Mouse (Mus musculus) large intestine, adult 2 months (tissue): ENCODE measurements at regions not wholly inside any gene's neighbourhood (a gene's known extent, or its start where the extent isn't known, plus 50 kb on each side); places are given as distances from the start of the nearest gene placed in this dataset.

Experiments
- DNase-seq: peaks from one replicate; pipeline ENCODE4 v3.0.0-alpha.2; 2012; ENCODE audit warnings: low read depth, low spot score
- WGBS: fragments of 180-500 bp; shearing (Covaris S2); methylation state at CpG from one replicate; pipeline ENCODE4 v1.1.7; 2018; 5-methylcytosine and 5-hydroxymethylcytosine counted together

DNA sequence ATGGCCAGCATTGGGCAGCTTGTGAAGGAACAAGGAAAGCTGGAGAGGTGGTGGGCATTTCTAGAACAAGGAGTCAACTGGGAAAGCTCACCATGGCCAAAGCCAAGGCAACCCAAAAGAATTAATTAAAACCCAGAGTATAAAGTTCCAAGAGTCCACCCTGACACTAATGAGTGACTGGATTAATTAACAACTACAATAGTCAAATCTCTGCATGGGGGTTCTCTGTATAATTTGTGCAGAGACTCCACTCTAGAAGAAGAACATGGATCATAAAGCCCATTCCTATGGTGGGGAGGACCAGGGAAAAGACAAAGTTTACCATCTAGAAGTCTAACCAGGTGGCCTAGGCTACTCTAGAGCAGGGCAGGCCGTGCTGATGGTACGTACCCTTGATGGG is 129.3 kb upstream of the Klf3 start:
- WGBS: 93% methylated on average over 2 of the region's 2 CpGs
- no peak for DNase-seq

DNA sequence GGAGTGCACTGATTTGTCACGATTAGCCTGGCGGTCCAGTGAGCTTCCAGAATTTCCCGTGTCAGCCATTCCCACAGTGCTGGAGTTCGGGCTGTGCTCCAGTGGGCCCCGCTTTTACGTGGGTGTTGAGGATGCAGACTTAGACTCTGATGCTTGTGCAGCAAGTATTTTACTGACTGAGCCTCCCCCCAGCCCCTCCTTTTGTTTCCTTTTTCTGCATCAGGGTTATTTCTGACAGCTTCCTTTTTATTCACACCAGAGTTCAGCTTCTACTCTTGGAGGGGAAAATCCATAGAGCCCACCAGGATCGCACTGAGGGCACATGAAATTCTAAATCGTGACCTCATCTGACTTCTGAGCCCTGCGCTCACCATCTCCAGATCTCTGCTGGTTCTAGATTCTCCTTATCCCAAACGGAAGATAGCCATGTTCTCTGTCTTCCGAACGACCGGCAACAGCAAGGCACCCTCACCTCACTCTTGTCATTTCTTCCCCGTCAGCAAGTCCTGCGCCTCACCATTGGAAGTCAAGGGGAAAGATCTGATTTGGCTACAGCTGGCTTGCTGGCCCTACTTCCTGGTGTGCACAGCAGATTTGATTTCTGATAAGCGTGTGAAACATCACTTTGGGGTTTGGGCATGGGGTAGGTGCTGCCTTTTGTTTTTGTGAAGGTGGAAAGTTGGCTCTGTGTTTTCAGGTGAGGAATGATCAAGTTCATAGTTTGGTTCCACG is 126.8 kb upstream of the Klf3 start:
- no peak for DNase-seq
- WGBS: 86% methylated on average over 17 of the region's 17 CpGs

DNA sequence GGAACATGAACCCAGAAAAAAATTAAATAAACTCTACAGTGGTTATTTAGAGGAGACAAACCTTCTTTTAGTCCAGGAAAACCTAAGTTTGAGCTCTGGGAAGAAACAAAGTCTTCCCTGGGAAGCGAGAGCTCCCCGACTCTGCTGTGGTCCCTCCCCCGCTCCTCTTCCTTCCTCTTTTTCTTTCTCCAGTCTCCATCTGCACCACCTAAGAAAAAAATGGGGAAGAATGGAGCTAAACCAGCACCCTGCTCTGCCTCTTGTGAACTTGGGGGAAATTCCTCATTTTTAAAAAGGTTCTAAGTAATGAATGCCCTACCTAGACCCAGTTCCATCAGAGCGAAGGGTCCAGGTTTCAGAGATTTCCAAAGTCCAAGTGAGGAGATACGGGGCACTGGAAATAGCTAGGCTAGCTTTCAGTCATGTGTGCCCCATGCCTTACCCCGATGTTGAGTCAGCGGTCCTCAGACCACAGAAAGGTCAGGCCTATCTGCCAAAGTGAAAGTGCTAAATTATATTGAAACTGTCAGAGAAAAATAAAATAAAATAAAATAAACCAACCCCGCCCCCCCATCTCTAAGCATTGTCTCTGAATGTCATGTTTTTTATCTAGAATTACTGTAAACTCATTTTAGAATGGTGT is 126.1 kb upstream of the Klf3 start:
- DNase-seq: no peak
- 86% methylated on average over 8 of the region's 8 CpGs for WGBS

DNA sequence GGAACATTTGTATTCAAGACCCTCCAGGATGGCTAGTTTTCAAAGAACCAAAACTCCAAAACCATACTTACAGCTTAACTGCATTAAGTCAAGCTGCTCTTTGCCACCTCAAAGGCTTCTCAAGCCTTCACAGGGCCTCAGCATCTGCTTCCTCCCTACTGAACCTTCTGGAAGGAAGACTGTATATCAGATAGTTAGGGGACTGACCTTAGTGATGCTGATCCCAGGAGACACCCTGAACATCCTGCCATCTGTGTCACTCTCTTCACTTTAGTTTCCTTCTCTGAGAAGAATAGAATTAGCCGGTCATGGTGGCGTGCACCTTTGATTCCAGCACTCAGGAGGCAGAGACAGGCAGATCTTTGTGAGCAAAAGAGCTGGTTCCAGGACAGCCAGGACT is 124.5 kb upstream of the Klf3 start:
- DNase-seq: no peak
- 91% methylated on average over 2 of the region's 2 CpGs for WGBS

DNA sequence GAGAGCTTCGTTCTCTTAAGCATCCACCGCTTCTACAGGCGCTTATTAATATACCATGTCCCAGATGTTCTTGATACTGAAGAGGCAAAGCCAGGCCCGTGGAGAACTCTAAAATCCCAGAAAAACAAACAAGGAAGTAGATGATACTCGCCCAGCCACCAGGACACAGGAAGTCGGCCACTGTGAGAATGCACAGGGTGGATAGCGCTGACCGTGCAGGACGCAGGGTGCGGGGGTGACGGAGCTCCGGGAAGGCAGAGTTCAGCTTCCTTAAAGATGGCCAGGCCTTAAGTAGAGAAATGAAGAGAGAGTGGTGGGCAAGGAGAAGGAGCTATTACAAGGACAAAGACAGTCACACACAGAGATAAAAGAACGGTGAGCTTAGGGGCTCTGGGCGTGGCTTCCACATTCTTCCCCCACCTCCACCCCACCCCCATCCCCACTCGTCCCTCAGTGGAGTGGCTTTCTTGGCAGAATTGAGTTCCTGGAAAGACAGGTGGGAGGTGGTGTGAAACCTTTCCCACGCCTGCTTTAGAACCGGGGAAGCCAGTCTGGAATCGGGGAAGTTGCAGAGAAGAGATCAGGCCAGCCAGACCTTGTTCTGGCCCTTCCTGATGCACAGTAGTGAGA is 123.1 kb upstream of the Klf3 start:
- 45% methylated on average over 18 of the region's 18 CpGs for WGBS
- no peak for DNase-seq

DNA sequence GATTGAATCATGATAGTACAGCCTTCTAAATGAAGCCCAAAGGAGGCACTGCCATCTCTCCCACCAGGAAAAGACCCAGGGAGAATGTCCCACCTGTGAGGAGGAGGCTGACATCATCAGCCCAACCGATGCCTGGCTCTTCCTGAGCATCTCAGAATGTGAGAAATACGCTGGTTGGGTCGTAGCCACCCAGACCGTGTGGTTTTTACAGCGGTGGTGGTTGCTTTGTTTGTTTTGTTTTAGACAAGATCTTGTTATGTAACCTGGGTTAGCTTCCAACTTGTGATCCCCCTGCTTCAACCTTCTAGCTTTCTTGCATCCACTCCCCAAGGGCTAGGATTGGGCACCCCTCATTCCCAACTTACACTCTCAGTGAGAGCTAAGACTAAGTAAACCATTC is 122.0 kb upstream of the Klf3 start:
- 78% methylated on average over 5 of the region's 5 CpGs for WGBS
- no peak for DNase-seq

DNA sequence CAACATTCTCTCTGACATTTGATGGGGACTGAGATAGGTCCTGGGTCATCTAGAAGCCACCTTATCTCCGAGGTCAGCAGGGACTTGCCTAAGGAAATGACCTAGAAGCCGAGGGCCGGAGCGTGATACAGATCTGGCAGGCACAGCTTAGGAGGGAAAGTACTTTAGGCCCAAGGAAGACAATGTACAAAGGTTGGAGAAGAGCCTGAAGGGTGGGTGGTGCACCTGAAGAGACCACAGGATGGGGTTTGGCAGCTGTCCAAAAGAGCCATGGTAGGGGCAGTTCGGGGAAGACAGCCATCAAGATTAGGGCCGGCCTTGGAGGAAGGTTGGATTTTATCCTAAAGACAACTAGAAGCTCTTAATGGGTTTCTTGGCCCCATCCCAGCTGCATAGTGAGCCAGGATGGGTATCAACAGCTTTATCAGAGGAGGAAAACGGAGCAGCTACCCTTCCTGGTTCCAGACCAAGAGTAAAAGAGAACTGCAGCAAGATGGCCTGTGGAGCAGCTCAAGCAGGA is 120.8 kb upstream of the Klf3 start:
- no peak for DNase-seq
- 83% methylated on average over 7 of the region's 7 CpGs for WGBS

DNA sequence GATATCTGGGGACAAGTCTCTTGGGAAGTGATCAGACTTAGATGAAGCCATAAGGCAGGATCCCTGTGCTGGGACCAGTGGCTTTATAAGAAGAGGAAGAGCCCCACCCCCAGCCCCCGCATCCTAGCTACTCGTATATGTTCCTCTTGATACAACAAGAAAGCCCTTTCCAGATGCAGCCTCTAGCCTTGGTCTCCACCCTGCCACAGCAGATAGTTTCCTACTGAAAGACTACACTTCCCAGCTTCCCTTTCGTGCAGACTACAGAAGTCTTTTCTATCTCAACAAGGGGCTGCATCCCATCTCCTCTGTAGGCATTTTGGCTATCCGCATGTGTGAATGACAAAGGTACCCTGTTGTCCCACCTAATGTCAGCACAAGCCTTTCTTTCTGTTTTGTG is 119.8 kb upstream of the Klf3 start:
- DNase-seq: no peak
- WGBS: 92% methylated on average over 4 of the region's 4 CpGs

DNA sequence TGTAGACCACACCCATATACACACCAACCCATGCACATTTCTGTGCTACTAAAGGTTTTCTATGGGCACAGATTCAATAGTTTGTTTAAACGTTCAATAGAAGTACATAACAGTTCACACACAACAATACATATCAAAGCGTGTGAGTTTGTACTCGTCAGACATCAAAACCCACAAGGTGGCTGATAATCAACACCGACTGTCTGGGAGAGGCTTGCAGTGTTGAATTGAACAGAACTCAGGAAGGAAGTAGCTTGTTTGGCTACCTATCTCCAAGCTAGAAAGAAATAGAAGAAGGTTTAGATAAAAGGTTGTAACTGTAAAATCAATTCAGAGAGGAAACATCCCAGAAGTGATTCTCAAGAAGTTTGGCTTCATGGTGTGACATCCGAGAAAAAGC is 118.9 kb upstream of the Klf3 start:
- WGBS: 82% methylated on average over 5 of the region's 5 CpGs
- no peak for DNase-seq

DNA sequence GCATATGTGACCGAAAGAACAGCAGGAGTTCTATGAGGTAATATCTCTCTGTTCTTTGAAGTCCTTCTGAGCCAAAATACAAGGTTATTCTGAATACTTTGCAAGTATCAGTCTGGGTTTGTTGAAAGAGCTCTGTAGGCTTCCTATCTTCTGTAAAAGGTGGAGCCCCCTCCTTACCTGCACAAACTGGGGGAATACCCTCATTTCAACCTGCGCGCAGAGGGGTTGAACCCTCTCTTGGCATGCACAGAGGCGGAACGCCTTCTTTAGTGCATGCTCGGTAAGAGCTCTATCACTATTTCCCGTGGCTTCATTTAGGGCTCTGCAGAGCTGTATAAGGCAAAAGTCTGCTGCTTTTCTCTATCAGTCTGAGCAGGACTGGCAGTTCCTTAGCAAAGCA is 113.0 kb upstream of the Klf3 start:
- DNase-seq: no peak
- WGBS: 88% methylated on average over 7 of the region's 7 CpGs

DNA sequence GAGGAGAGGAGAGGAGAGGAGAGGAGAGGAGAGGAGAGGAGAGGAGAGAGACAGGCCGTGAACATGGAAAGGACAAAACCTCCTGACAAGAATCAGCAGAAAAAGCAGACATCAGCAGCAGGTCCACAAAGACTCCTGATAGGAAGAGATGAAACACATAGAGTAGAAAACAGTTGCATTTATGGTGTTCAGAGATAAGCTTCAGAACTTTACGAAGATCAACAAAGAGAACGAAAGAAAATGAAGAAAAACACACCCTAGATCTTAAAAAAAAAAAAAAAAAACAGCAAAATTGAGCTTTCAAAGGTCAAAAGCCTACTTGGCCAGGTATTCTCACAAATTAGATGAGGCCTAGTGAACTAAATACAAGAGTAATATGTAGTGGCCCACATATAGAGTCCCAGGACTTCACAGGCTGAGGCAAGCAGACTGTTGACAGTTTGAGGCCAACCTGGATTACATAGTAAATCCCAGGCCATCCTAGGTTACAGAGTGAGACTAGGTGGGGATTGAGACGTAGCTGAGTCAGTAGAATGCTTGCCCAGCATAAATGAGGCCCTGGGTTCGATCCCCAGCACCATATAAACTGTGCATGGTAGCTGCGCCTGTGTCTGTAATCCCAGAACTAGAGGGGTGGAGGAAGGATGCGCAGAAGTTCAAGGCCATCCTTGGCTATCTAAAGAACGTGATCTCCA is 111.6 kb upstream of the Klf3 start:
- 85% methylated on average over 8 of the region's 8 CpGs for WGBS
- no peak for DNase-seq

DNA sequence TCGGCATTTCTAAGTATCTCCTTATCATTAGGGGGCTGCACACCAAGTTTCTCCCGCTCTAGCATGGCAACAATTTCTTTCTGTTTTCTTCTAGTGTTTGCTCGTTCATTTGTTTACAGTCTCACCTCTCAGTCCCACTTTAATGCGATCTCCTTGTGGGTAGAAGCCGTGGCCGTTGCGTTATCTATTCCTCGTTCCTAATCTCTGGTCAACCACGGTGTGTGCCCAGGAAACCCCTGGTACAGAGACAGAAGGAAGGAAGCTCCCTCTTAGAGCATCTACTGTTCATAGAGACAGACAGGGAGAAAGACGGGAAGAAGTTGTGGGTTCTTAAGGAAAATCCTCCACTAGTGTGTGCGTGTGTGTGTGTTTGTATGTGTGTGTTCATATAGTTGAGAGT is 110.9 kb upstream of the Klf3 start:
- no peak for DNase-seq
- 94% methylated on average over 11 of the region's 11 CpGs for WGBS

DNA sequence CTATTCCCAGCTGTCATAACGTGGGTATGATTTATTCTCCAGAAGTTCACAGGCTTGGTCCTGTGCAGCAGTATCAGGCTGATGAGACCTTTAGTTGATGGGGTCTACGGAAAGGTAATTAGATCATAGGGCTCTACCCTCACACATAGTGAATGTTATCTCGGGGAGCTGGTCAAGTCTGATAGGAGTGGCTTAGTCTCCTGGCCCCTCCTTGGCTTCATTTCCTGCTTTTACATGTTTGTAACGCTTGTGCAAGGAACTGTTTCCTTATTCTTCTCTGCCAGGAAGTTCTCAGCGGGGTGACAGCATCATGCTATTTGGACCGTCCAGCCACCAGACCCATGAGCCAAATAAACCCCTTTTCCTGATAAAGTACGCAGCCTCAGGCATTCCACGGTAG is 109.6 kb upstream of the Klf3 start:
- 53% methylated on average over 8 of the region's 8 CpGs for WGBS
- DNase-seq: no peak

DNA sequence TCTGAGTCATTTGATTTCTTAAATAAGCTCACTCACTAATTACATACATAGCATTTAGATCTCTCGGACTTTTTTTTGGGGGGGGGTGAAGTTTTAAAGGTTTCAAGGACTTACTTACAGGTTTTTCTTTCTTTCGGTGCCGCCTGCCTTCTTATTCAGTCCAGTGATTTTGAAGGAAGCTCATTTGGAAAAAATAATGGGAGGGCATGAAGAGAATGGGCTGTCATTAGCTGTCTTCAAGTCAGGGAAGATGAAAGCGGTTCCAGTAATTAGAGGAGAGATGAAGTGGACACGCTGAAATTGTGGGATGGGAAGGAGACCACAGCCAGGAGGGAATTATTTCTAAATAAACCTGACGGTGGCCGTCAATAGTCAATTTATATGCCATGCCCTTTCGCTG is 108.6 kb upstream of the Klf3 start:
- no peak for DNase-seq
- 93% methylated on average over 8 of the region's 8 CpGs for WGBS

DNA sequence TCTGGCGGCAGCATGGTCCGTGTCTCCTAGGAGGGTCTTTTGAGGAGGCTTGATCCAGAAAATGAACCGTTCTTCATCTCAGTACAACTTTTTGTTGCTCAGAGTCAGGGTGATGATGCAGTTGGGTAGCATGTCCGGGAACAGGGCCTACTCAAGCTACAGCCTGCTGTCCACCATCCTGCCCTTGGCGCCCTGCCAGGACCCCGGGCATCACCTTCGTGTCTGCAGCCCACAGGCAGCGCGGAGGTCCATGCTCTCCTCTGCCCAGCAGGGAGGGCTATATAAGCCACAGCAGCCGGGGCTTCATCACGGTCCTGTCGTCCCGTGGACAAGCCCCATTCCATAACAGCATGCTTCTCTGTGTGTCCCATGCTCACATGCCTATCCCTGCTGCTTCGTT is 107.1 kb upstream of the Klf3 start:
- WGBS: 93% methylated on average over 14 of the region's 14 CpGs
- no peak for DNase-seq

DNA sequence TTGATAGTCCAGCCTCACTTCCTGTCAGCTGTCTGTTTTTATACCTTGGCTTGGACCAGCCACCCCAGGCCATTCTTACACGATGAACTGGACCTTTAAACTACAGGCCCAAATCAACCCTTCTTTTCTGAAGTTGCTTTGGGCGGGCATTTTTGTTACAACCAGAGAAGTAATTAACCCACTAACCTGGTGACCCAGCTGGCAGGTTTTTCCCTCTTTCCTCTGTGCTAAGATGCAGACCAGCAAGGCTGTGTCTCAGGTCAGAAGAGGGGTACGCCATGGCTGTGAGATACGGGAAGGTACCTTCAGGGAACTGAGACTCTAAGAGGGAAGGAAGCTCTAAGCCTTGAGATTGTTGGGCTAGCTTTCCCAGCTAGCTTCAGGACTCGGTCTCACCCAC is 105.7 kb upstream of the Klf3 start:
- no peak for DNase-seq
- WGBS: 85% methylated on average over 5 of the region's 5 CpGs

DNA sequence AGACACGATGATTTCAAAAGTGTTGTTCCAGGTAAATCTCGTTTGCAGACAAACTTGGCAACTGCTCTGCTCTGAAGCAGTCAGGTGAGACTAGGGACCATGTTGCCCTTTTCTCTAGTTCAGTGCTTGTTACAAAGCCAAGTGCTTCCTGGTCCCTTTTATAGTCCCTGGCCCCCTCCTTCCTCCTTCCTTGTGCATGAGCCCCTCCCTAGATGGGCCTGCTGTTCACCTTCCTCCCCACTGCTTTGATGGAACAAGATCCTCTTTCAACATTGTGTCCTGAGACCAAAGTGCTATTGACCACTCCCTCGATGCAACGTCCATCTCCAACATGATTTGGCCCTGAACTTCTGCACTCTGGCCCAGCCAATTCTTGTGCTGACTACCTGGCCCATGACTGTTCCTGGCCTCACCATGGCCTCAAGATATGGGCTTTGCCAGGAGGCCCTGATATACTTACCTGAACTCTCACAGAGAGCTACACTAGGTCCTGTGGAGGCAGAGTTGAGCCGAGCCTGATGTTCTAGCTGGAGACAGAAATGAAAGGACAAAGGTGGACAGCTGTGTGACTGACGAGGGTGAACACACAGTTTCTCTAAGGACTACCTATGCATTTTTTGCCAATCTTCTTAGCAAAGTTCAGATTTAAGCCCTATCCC is 104.6 kb upstream of the Klf3 start:
- DNase-seq: no peak
- WGBS: 38% methylated on average over 6 of the region's 6 CpGs

DNA sequence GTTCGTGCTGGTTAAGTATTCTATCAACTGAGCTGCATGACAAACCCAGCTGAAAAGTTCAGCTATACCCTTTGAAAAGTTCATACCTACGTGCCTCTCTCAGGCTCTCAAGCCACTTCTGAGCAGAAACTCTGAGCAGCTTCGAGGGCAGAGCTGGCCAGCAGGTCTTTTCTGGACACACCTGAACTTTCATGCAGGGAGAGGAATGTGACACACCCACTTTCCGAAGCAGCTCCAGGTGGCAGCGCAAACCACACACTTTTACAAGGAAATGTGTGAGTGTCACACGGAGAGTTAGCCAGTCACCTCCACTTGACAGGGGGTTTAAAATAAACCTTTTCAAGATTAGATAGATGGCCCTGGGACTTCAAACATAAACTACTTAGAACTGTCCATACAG is 103.2 kb upstream of the Klf3 start:
- WGBS: 26% methylated on average over 6 of the region's 6 CpGs
- no peak for DNase-seq

DNA sequence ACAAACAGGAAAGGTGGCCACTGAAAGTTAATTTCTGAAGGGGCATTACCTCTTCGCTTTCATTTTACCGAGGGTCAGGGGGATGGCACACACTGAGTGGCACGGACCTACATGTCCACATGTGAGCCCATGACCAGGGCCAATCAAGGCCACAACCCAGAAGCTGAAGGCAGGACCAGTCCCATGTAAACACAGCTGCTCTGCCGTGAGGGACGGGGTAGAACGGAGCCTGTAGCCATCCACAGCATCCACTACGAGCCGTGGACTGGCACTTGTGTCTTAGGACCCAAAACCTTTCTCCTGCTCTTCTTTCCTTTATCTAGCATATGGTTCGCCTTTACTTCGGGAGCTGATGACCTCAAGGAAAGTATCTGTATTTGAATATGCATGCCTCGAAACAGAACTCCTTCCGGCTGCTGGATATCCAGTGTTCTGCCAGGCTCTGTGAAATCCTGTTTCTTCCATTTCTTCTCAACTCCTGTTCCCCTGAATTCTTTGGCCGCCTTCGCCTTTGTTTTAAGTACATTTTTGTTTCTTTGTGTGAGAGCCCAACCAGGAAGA is 101.9 kb upstream of the Klf3 start:
- no peak for DNase-seq
- 21% methylated on average over 14 of the region's 14 CpGs for WGBS

DNA sequence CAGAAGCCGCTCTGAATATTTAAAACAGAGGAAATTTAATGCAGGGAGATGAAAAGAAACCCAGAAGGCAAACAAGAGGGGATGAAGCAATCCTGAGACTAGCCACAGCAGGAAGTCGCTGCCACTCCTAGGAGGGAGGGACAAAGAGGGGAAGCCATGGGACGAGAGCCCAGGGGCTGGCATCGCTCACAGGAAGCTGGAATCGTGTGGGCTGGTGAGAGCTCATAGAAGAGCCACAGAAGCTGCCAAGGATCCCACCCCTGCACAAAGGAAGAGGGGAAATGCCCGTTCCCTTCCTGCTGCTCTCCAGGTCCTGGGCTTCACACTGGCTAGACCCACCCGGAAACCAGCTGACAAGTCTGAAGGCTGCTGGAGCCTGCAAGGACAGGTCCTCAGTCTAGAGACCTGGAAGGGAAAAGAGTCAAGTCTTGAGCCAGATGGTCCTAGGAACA is 101.4 kb upstream of the Klf3 start:
- WGBS: under 1% methylated on average over 7 of the region's 7 CpGs
- DNase-seq: no peak
